Mouse (Mus musculus) heart, adult 8-10 months (tissue): ENCODE results near the gene Tbx3. TPM values are rescaled to one million over a fixed set of nuclear protein-coding genes. Genes with fewer than 3 reads are reported as not detected.

Source experiments
- DNase-seq: peaks from one replicate; pipeline ENCODE4 v3.0.0; 2022; ENCODE audit warnings: low spot score
- total RNA-seq, 4 experiments: library from RNA; stranded (reverse); gene quantifications; 2 replicates each; pipeline ENCODE4 v1.2.4; 2022

The Tbx3 gene
- total RNA-seq, 4 experiments from 2014 or later, result 8.9 to 12.7 (median 10.2) TPM

- DNase-seq, result no peak
These were observed 34.4 kb downstream of the Tbx3 start for GRCm38 (mm10) chr5:119704900-119705299.

- DNase-seq, result no peak
These were observed 36.0 kb downstream of the Tbx3 start for GRCm38 (mm10) chr5:119706467-119706866.

GRCm38 (mm10) chr5:119708850-119709585 lies 38.5 kb downstream of the Tbx3 start:
- no peak for DNase-seq

DNA sequence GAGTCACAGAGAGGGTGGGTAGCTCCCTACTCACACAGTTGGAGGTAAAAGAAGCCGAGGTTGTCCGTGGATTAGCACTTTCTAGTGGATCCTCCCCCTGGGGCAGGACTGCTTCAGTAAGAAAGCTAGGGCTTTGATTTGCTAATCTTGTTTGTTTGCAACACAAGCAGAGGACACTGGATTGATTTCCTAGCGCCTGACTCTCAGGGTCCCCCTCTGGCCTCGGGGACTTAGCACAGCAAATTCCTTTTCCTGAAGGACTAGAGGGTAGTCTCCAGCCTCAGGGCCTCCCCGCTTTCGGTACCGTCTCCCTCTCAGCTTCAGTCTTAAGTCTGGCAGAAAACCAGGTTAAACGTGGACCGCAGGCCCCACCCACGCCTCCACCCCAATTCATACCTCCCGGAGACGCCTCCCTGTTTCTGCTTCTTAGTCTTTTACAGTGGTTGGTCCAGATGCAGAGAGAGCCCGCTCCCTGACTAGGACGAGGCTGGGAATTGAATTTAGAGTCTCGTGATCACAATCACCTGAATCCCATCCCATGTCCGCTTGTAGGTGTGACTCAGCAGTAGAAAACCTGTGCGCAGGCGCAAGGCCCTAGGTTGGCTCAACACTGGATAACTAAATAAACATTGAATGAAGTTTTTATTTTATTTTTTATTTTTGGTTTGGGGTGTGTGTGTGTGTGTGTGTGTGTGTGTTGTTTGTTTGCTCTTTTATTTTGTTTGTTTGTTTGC lies 39.5 kb downstream of the Tbx3 start:
- DNase-seq, result no peak

- DNase-seq, result no peak
These were observed 40.3 kb downstream of the Tbx3 start for GRCm38 (mm10) chr5:119710756-119711155.

DNA sequence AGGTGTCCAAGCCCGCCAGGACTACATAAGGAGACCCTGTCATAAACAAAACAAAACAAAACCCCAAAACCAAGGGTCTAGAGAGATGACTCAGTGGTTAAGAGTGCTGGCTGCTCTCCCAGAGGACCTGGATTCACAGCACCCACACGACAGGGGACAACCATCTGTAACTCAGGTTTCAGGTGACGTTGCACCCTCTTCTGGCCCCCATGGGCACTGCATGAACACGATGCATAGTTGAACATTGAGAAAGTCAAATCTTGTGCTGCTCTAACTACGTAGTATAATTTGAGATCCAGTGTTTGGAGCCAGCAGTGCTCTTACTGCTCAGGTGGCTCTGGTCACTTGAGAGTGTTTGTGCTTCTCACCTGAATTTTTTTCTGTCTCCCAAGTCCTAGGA lies 41.2 kb downstream of the Tbx3 start:
- no peak for DNase-seq

DNA sequence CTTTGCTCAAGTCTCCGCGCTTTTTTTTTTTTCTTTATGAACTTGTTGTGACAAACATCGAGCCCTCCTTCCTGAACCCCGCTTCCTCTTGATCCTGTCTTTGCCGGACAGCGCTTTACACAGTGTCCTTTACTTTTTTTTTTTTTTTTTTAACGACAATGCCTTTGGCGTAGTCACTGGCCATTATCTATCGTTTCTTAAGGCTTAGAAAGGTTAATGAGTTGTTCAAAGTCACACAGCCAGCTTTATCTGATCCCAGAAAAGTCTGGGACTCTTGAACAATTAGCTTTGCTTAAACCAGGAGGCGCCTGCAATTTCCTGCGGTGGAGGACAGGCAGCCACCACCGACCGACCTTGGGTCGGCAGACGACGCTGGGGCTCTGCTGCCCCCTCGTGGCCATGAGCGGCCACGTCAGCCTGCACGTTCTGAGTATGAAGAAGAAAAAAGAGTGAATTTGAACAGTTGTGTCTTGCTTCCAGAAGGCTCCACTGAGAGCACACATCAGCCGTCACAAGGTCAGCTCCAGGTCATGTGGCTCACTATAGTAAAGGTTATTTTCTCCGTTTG lies 42.3 kb downstream of the Tbx3 start:
- peak; percentile 64 for DNase-seq

DNA sequence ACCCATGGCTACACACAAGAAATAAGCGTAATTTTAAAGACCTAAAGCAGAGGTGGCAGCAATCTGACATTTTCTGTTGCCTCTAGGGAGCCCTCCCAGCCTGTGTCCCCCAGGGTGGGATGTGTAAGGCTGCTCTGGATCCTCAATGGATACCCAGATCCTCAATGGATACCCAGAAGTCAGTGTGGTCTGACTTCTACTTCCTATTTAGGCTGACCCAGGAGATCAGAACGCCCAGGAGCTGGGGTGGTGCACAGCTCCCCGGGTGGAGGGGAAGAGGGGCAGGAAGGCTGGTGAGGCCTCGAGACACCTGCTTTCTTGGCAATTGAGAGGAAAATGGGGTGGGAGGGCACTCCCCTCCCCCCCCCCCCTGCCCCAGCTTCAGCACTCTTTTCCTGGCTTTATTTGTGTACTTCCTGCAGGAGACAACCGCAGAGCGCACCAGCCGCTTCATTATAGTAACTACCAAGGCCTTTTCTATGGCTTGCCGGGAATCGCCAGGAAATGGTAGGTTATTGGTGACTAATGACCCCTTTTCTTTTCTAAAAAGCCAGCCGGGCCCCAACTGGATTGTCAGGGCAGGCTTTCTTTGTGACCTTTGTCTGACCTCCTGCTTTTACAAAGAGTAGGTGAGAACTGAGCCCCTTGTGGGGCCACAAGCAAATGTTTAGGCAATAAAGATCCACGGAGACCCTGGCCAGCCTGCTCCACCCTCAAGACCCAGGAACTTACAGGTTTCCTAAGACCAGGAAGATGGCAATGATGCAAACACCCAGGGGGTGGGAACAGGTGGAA lies 50.2 kb downstream of the Tbx3 start:
- DNase-seq, result no peak

DNA sequence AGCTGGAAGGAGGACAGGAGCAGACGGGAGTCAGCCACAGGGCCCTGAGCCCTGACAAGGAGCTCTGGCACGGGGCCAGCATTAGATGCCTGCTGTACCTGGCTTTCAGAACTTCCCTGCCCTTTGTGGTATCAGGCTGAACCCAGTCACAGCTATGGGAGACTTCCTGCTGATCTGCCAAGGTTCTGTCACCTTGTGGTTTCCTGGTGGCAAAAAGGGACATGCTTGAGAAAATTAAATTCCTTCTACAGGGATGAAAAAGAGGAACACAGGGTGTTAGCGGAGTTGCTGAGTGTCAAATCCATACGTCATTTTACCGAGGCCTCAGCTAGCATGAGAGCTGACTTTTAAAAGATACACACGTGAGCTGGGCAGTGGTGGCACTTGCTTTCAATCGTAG lies 62.5 kb downstream of the Tbx3 start:
- no peak for DNase-seq

Other genes with a start within 250 kb of the Tbx3 start
- gene Tbx5, start 162.0 kb downstream of the Tbx3 start, total RNA-seq, result 10 to 100 TPM; 22.5 to 44.9 (median 33.8) TPM